ENCODE assay signal across 13 mouse cellular contexts in genomic region chr11:70308296-70308695, GRCm38 (mm10). TPM values are rescaled to one million over a fixed set of nuclear protein-coding genes. Genes with fewer than 3 reads are reported as not detected.
A peak's percentile ranks its signal among the peaks of the same experiment; 100 is the strongest.
DNase-seq lines count a peak whose midpoint lies in the region; ATAC-seq and TF ChIP-seq lines count a peak whose summit lies in the region.
"Had no signal": no experiment of that assay in that cellular context is flagged by ENCODE, and none has a peak within 500 bp of the region (broad histone marks: within the 10 kb centered on the region; RNA-seq: fewer than 3 reads in every experiment).

No protein-coding gene starts in this region.

- TF ChIP-seq POLR2A in cerebellum, adult 2 months (IDR thresholded peaks at IDR 0.05; ENCODE audit: borderline replicate concordance, insufficient read depth, low read length): no peak

- in situ Hi-C loops in Patski (cut with MboI; ENCODE audit: low pct_unique_long_range_greater_than_20kb): no loop called here

- no peak overlapping the region for H3K4me2 ChIP-seq in liver, embryonic 14.5 days (ENCODE audit: low read depth)
- H3K4me2 ChIP-seq in liver, embryonic 11.5 days: no peak overlapping the region

- intact Hi-C loops in gastrocnemius, adult 2 months (cut with DNase I): no loop called here
- intact Hi-C loops in gastrocnemius, postnatal 36 days (cut with DNase I): loop anchor here (2.0 to 5.0 kb wide), 2 partner anchors 53 to 76 kb away; partner anchors contain the start of gene Alox12

- no peaks in the 10 kb centered on the region for H3K27me3 ChIP-seq in liver, embryonic 14.5 days (ENCODE audit: control insufficient read depth, insufficient read depth, low read length)
- no peaks in the 10 kb centered on the region for H3K27me3 ChIP-seq in liver, embryonic 11.5 days (replicated peaks; ENCODE audit: control insufficient read depth, insufficient read depth, low read length)
- H3K27me3 ChIP-seq in Patski: peaks cover 22% of the 10 kb centered on the region
- no peaks in the 10 kb centered on the region for H3K27me3 ChIP-seq in cerebellum, adult 2 months (ENCODE audit: control insufficient read depth, insufficient read depth, low read length)

- H3K9me3 ChIP-seq in liver, embryonic 14.5 days (ENCODE audit: control insufficient read depth, low read length): no peaks in the 10 kb centered on the region
- H3K9me3 ChIP-seq in liver, embryonic 11.5 days (ENCODE audit: control insufficient read depth, low read length): no peaks in the 10 kb centered on the region

- no peak overlapping the region for H3K9ac ChIP-seq in liver, embryonic 14.5 days (replicated peaks)
- H3K9ac ChIP-seq in liver, embryonic 11.5 days (ENCODE audit: low read depth, low read length): no peak overlapping the region

- CTCF ChIA-PET in Patski (lab: Charles Lee): no interaction called here

- ATAC-seq in liver, embryonic 14.5 days (ENCODE audit: insufficient read depth): no peak
- no peak for ATAC-seq in liver, embryonic 11.5 days (replicated peaks; ENCODE audit: low FRiP score)
- no peak for ATAC-seq in Patski

- peak; percentile 32 for TF ChIP-seq CTCF in gastrocnemius, adult 2 months (IDR thresholded peaks at IDR 0.05)
- peak; percentile 39; the same call in 1 of the 2 replicates for TF ChIP-seq CTCF in liver, embryonic 14.5 days (IDR thresholded peaks at IDR 0.05; ENCODE audit: low read depth)
- TF ChIP-seq CTCF in Patski (IDR thresholded peaks at IDR 0.05): peak; percentile 58
- TF ChIP-seq CTCF in cerebellum, adult 2 months (IDR thresholded peaks at IDR 0.05; ENCODE audit: borderline replicate concordance, insufficient read depth, low read depth, low read length): no peak

- DNase-seq in gastrocnemius, adult 2 months: no peak
- DNase-seq in gastrocnemius, postnatal 36 days: no peak
- DNase-seq in liver, embryonic 14.5 days (ENCODE audit: low read depth in 3 of 3, low spot score in 3 of 3): no peak
- no peak for DNase-seq in liver, embryonic 11.5 days (ENCODE audit: low spot score)
- DNase-seq in Patski (ENCODE audit: low read depth, low spot score): no peak
- peak; percentile 32 for DNase-seq in thymus, postnatal 0 days (ENCODE audit: low spot score)
- no peak for DNase-seq in cerebellum, adult 2 months
- no peak for DNase-seq in adrenal gland, adult 8-10 months
- DNase-seq: adrenal gland, postnatal 14 days; cerebellum, adult 9-11 months; kidney, adult 18-20 months had no signal

- POLR2A ChIA-PET in Patski (lab: Charles Lee): no interaction called here

- no peak for TF ChIP-seq EP300 in liver, embryonic 14.5 days (IDR thresholded peaks at IDR 0.05; ENCODE audit: low read depth)

- H3K27ac ChIP-seq in gastrocnemius, adult 2 months: no peak overlapping the region
- H3K27ac ChIP-seq in liver, embryonic 14.5 days: no peak overlapping the region
- H3K27ac ChIP-seq in liver, embryonic 11.5 days (ENCODE audit: low read depth, low read length): no peak overlapping the region
- H3K27ac ChIP-seq in cerebellum, adult 2 months (ENCODE audit: insufficient read depth, low read length): no peak overlapping the region

- 72% methylated on average over 2 of the region's 2 CpGs for WGBS in liver, embryonic 14.5 days (ENCODE audit: insufficient replicate concordance)
- WGBS in liver, embryonic 11.5 days: 88% methylated on average over 2 of the region's 2 CpGs
- WGBS in cerebellum, adult 2 months: 87% methylated on average over 2 of the region's 2 CpGs

- H3K4me3 ChIP-seq in gastrocnemius, adult 2 months: no peak overlapping the region
- H3K4me3 ChIP-seq in liver, embryonic 14.5 days (ENCODE audit: insufficient read depth in 1 of 2, low read depth in 2 of 2, low read length in 2 of 2): no peak overlapping the region
- H3K4me3 ChIP-seq in liver, embryonic 11.5 days (ENCODE audit: low read depth, low read length): no peak overlapping the region
- no peak overlapping the region for H3K4me3 ChIP-seq in cerebellum, adult 2 months (replicated peaks; ENCODE audit: insufficient read depth, low read depth, low read length)

- peaks cover 0 to 5% of the 10 kb centered on the region in 2 experiments; a peak in 1 of 4 replicates for H3K4me1 ChIP-seq in liver, embryonic 14.5 days (replicated peaks; ENCODE audit: control insufficient read depth in 2 of 2, insufficient read depth in 2 of 2, low read length in 1 of 2)
- H3K4me1 ChIP-seq in liver, embryonic 11.5 days (replicated peaks; ENCODE audit: control insufficient read depth, insufficient read depth, low read length): no peaks in the 10 kb centered on the region; the same call in 1 of the 2 replicates
- no peaks in the 10 kb centered on the region for H3K4me1 ChIP-seq in cerebellum, adult 2 months (ENCODE audit: control insufficient read depth, insufficient read depth, low read length)

- no peaks in the 10 kb centered on the region for H3K36me3 ChIP-seq in liver, embryonic 14.5 days (replicated peaks; ENCODE audit: control insufficient read depth, insufficient read depth, low read depth)
- no peaks in the 10 kb centered on the region for H3K36me3 ChIP-seq in liver, embryonic 11.5 days (ENCODE audit: control insufficient read depth, insufficient read depth, low read length)

RNA-seq across cellular contexts. Expression of gene Alox12e, which starts 14.1 kb away (rescaled TPM):
- not detected for total RNA-seq in gastrocnemius, adult 2 months (2021)
- not detected for total RNA-seq in gastrocnemius, postnatal 36 days (2021)
- 0.05 and 0.06 TPM in 2 replicates for polyA plus RNA-seq in liver, embryonic 14.5 days (2012; rRNA removed)
- polyA plus RNA-seq in liver, embryonic 14.5 days (2014; fragmentation: Nextera tagmentation; extraction: Ambion mirVana): 0.10 TPM in 1 of 2 replicates, not detected in the other
- 0.29 TPM in 1 of 2 replicates, not detected in the other for polyA plus RNA-seq in liver, embryonic 11.5 days (2014; fragmentation: Nextera tagmentation; extraction: Ambion mirVana)
- not detected for polyA plus RNA-seq in Patski (2021)
- polyA plus RNA-seq in thymus, postnatal 0 days (2015; fragmentation: Nextera tagmentation; extraction: Ambion mirVana): 30.8 and 37.8 TPM in 2 replicates
- not detected in 2 replicates for polyA plus RNA-seq in cerebellum, adult 2 months (2012; rRNA removed)
- not detected for total RNA-seq in adrenal gland, adult 8-10 months (2022)
- total RNA-seq: adrenal gland, postnatal 14 days; monocyte, adult 5-6 weeks had no signal

RNA-seq across cellular contexts. Expression of gene Alox15, which starts 43.5 kb away (rescaled TPM):
- under 1 TPM in 1 of 2 experiments, not detected in 1; 0.17 TPM for total RNA-seq in gastrocnemius, adult 2 months (2021)
- under 1 TPM in 1 of 2 experiments, not detected in 1; 0.87 TPM for total RNA-seq in gastrocnemius, postnatal 36 days (2021)
- polyA plus RNA-seq in liver, embryonic 14.5 days (2012; rRNA removed): 0.78 and 1.3 TPM in 2 replicates
- 0.66 and 0.91 TPM in 2 replicates for polyA plus RNA-seq in liver, embryonic 14.5 days (2014; fragmentation: Nextera tagmentation; extraction: Ambion mirVana)
- 1.0 and 2.1 TPM in 2 replicates for polyA plus RNA-seq in liver, embryonic 11.5 days (2014; fragmentation: Nextera tagmentation; extraction: Ambion mirVana)
- not detected for polyA plus RNA-seq in Patski (2021)
- 5.2 and 5.9 TPM in 2 replicates for polyA plus RNA-seq in thymus, postnatal 0 days (2015; fragmentation: Nextera tagmentation; extraction: Ambion mirVana)
- polyA plus RNA-seq in cerebellum, adult 2 months (2012; rRNA removed): 0.05 TPM in 1 of 2 replicates, not detected in the other
- 1 to 10 TPM in 3 of 4 experiments, under 1 TPM in 1; 0.91 to 4.7 (median 3.3) TPM for total RNA-seq in adrenal gland, adult 8-10 months (2022)
- total RNA-seq: left cerebral cortex, postnatal 10 days had no signal

RNA-seq across cellular contexts. Expression of gene Alox12, which starts 53.1 kb away (rescaled TPM):
- 1 to 10 TPM; 1.0 to 1.8 TPM for total RNA-seq in gastrocnemius, adult 2 months (2021)
- total RNA-seq in gastrocnemius, postnatal 36 days (2021): 1 to 10 TPM in 1 of 2 experiments, under 1 TPM in 1; 0.82 to 1.2 TPM
- 9.9 and 11.2 TPM in 2 replicates for polyA plus RNA-seq in liver, embryonic 14.5 days (2012; rRNA removed)
- 13.6 and 16.9 TPM in 2 replicates for polyA plus RNA-seq in liver, embryonic 14.5 days (2014; fragmentation: Nextera tagmentation; extraction: Ambion mirVana)
- 21.5 and 22.5 TPM in 2 replicates for polyA plus RNA-seq in liver, embryonic 11.5 days (2014; fragmentation: Nextera tagmentation; extraction: Ambion mirVana)
- 0.03 TPM for polyA plus RNA-seq in Patski (2021)
- polyA plus RNA-seq in thymus, postnatal 0 days (2015; fragmentation: Nextera tagmentation; extraction: Ambion mirVana): 0.54 and 0.61 TPM in 2 replicates
- polyA plus RNA-seq in cerebellum, adult 2 months (2012; rRNA removed): 1.1 and 1.2 TPM in 2 replicates
- total RNA-seq in adrenal gland, adult 8-10 months (2022): 1 to 10 TPM; 1.0 to 2.1 (median 1.7) TPM

Comparison
In these comparisons a context has a peak if more than half of its experiments do, and no peak if none do; other contexts are left out.
1. RNA of gene Alox12e, which starts 14.1 kb away (polyA plus RNA-seq): 30.8 to 37.8 TPM in thymus, postnatal 0 days; 0.05 to 0.10 TPM in liver, embryonic 14.5 days, 0.29 TPM in liver, embryonic 11.5 days, not detected in Patski (single experiment) and not detected in cerebellum, adult 2 months; every median in the first group is over 10 times any median in the second.